Mouse (Mus musculus) intestine, embryonic 16.5 days (tissue): ENCODE data around the gene Zfp202. TPM values are rescaled to one million over a fixed set of nuclear protein-coding genes. Genes with fewer than 3 reads are reported as not detected.

Source experiments
- ATAC-seq: fragments of 200-750 bp; cut with Nextera tagmentation; 2 replicates; pipeline ENCODE4 v1.8.0; 2017; ENCODE audit warnings: moderate TSS enrichment, moderate library complexity
- H3K27ac ChIP-seq: fragments of 300-500 bp; sonication (generic); 2 replicates; pipeline ENCODE4 v1.5.1; 2014; ENCODE audit warnings: mild to moderate bottlenecking, low read length
- H3K27me3 ChIP-seq: fragments of 300-500 bp; sonication (generic); replicated peaks from 2 replicates; pipeline ENCODE4 v1.6.1; 2014; ENCODE audit warnings: low read length, control low read depth, mixed read lengths; ENCODE audit not compliant: control insufficient read depth, insufficient read depth
- H3K36me3 ChIP-seq: fragments of 300-500 bp; sonication (generic); 2 replicates; pipeline ENCODE4 v1.6.1; 2014; ENCODE audit warnings: low read length, control low read depth; ENCODE audit not compliant: control insufficient read depth, insufficient read depth
- H3K4me1 ChIP-seq: fragments of 300-500 bp; sonication (generic); 2 replicates; pipeline ENCODE4 v1.6.1; 2014; ENCODE audit warnings: low read length, control low read depth, mixed read lengths; ENCODE audit not compliant: control insufficient read depth, insufficient read depth
- H3K4me2 ChIP-seq: fragments of 300-500 bp; sonication (generic); 2 replicates; pipeline ENCODE4 v1.6.1; 2014; ENCODE audit warnings: low read depth, low read length, control low read depth
- H3K4me3 ChIP-seq: fragments of 300-500 bp; sonication (generic); 2 replicates; pipeline ENCODE4 v1.5.1; 2014; ENCODE audit warnings: mild to moderate bottlenecking, low read length
- H3K9ac ChIP-seq: fragments of 300-500 bp; sonication (generic); 2 replicates; pipeline ENCODE4 v1.6.1; 2014; ENCODE audit warnings: low read depth, low read length
- H3K9me3 ChIP-seq: fragments of 300-500 bp; sonication (generic); 2 replicates; pipeline ENCODE4 v1.6.1; 2016; ENCODE audit warnings: low read length, control low read depth; ENCODE audit not compliant: control insufficient read depth
- WGBS: fragments of 180-500 bp; shearing (Covaris S2); extraction: QIAGEN DNeasy Blood & Tissue Kit; methylation state at CpG from one replicate; pipeline ENCODE4 v1.1.7; 2014; 5-methylcytosine and 5-hydroxymethylcytosine counted together
- polyA plus RNA-seq: library from polyadenylated mRNA; unstranded; fragments of >200 nt; fragmentation: Nextera tagmentation; extraction: Ambion mirVana; gene quantifications from 2 replicates; pipeline ENCODE4 v1.2.1, GENCODE M21; 2015

Zfp202 gene
- polyA plus RNA-seq, 1 experiment from 2014 or later, result 3.1 TPM

- no peak overlapping the region for H3K27ac ChIP-seq
- no peak overlapping the region for H3K9ac ChIP-seq
- H3K9me3 ChIP-seq, result no peaks in the 10 kb centered on the region
- H3K4me2 ChIP-seq, result no peak overlapping the region
- H3K4me3 ChIP-seq, result no peak overlapping the region
- no peaks in the 10 kb centered on the region for H3K36me3 ChIP-seq
- no peaks in the 10 kb centered on the region for H3K4me1 ChIP-seq
- WGBS, result 80% methylated on average over 7 of the region's 7 CpGs
- H3K27me3 ChIP-seq, result no peaks in the 10 kb centered on the region; the same call in 1 of the 2 replicates
- ATAC-seq, result no peak
Measured at GRCm38 (mm10) chr9:40235220-40235619, 43.1 kb downstream of the Zfp202 start.

- Histone ChIP-seq H3K36me3 (no peaks in the 10 kb centered on the region), H3K4me1 (peaks cover 11% of the 10 kb centered on the region; the same call in 1 of the 2 replicates), H3K27ac (no peak overlapping the region), H3K4me3 (no peak overlapping the region), H3K27me3 (no peaks in the 10 kb centered on the region; the same call in 1 of the 2 replicates), H3K9me3 (no peaks in the 10 kb centered on the region), H3K4me2 (no peak overlapping the region), H3K9ac (no peak overlapping the region)
- no peak for ATAC-seq
- 41% methylated on average over 4 of the region's 4 CpGs for WGBS
Measured at GRCm38 (mm10) chr9:40239749-40240148, 47.6 kb downstream of the Zfp202 start.

GRCm38 (mm10) chr9:40240311-40240710, 48.2 kb downstream of the Zfp202 start:
- H3K9ac ChIP-seq, result no peak overlapping the region
- H3K27ac ChIP-seq, result no peak overlapping the region
- no peak overlapping the region for H3K4me2 ChIP-seq
- no peaks in the 10 kb centered on the region for H3K9me3 ChIP-seq
- H3K4me3 ChIP-seq, result no peak overlapping the region
- H3K4me1 ChIP-seq, result peaks cover 11% of the 10 kb centered on the region; the same call in 1 of the 2 replicates
- ATAC-seq, result no peak
- 27% methylated on average over 5 of the region's 5 CpGs for WGBS
- no peaks in the 10 kb centered on the region for H3K36me3 ChIP-seq
- no peaks in the 10 kb centered on the region; the same call in 1 of the 2 replicates for H3K27me3 ChIP-seq

GRCm38 (mm10) chr9:40241223-40241801, 49.2 kb downstream of the Zfp202 start:
- Histone ChIP-seq H3K9me3 (no peaks in the 10 kb centered on the region), H3K27ac (no peak overlapping the region), H3K4me3 (peak overlapping the region; percentile 48), H3K27me3 (no peaks in the 10 kb centered on the region; the same call in 1 of the 2 replicates), H3K36me3 (no peaks in the 10 kb centered on the region), H3K4me1 (peaks cover 11% of the 10 kb centered on the region; the same call in 1 of the 2 replicates), H3K9ac (peak overlapping the region; percentile 56), H3K4me2 (peak overlapping the region; percentile 72)
- WGBS, result 3% methylated on average over 15 of the region's 15 CpGs
- peak; percentile 85 for ATAC-seq

GRCm38 (mm10) chr9:40241951-40242888, 50.1 kb downstream of the Zfp202 start:
- no peaks in the 10 kb centered on the region; the same call in 1 of the 2 replicates for H3K27me3 ChIP-seq
- H3K4me3 ChIP-seq, result peak overlapping the region; percentile 48
- 56% methylated on average over 13 of the region's 13 CpGs for whole genome bisulfite sequencing
- H3K4me1 ChIP-seq, result peaks cover 11% of the 10 kb centered on the region; the same call in 1 of the 2 replicates
- no peaks in the 10 kb centered on the region for H3K9me3 ChIP-seq
- peak; percentile 60 for ATAC-seq
- H3K36me3 ChIP-seq, result no peaks in the 10 kb centered on the region
- peak overlapping the region; percentile 72 for H3K4me2 ChIP-seq
- 0 out of 2 replicates have a peak overlapping the region, but pooled peaks have one; percentile 8 for H3K27ac ChIP-seq
- peak overlapping the region; percentile 56 for H3K9ac ChIP-seq

GRCm38 (mm10) chr9:40245466-40245865, 53.4 kb downstream of the Zfp202 start:
- no peak overlapping the region for H3K4me3 ChIP-seq
- ATAC-seq, result no peak
- H3K9me3 ChIP-seq, result no peaks in the 10 kb centered on the region
- no peaks in the 10 kb centered on the region; the same call in 1 of the 2 replicates for H3K27me3 ChIP-seq
- H3K9ac ChIP-seq, result no peak overlapping the region
- no peaks in the 10 kb centered on the region for H3K36me3 ChIP-seq
- WGBS, result 54% methylated on average over 9 of the region's 9 CpGs
- H3K27ac ChIP-seq, result no peak overlapping the region
- H3K4me1 ChIP-seq, result peaks cover 11% of the 10 kb centered on the region; the same call in 1 of the 2 replicates
- no peak overlapping the region for H3K4me2 ChIP-seq

GRCm38 (mm10) chr9:40245974-40246665, 54.0 kb downstream of the Zfp202 start:
- no peak overlapping the region for H3K4me2 ChIP-seq
- no peak overlapping the region for H3K27ac ChIP-seq
- no peak overlapping the region for H3K9ac ChIP-seq
- H3K36me3 ChIP-seq, result no peaks in the 10 kb centered on the region
- H3K4me3 ChIP-seq, result no peak overlapping the region
- peaks cover 9% of the 10 kb centered on the region; the same call in 1 of the 2 replicates for H3K4me1 ChIP-seq
- no peak for ATAC-seq
- H3K27me3 ChIP-seq, result no peaks in the 10 kb centered on the region
- WGBS, result 73% methylated on average over 7 of the region's 7 CpGs
- H3K9me3 ChIP-seq, result no peaks in the 10 kb centered on the region

GRCm38 (mm10) chr9:40246702-40247101, 54.6 kb downstream of the Zfp202 start:
- Histone ChIP-seq H3K4me2 (no peak overlapping the region), H3K27ac (no peak overlapping the region), H3K4me1 (peaks cover 3% of the 10 kb centered on the region; the same call in 1 of the 2 replicates), H3K9me3 (no peaks in the 10 kb centered on the region), H3K4me3 (no peak overlapping the region), H3K9ac (no peak overlapping the region), H3K36me3 (no peaks in the 10 kb centered on the region), H3K27me3 (no peaks in the 10 kb centered on the region)
- WGBS, result 76% methylated on average over 6 of the region's 6 CpGs
- ATAC-seq, result no peak

GRCm38 (mm10) chr9:40249106-40249505, 57.0 kb downstream of the Zfp202 start:
- no peaks in the 10 kb centered on the region for H3K9me3 ChIP-seq
- no peak overlapping the region for H3K4me3 ChIP-seq
- no peak overlapping the region for H3K9ac ChIP-seq
- no peak overlapping the region for H3K4me2 ChIP-seq
- no peaks in the 10 kb centered on the region for H3K36me3 ChIP-seq
- no peaks in the 10 kb centered on the region for H3K4me1 ChIP-seq
- WGBS, result 73% methylated on average over 1 of the region's 1 CpGs
- H3K27me3 ChIP-seq, result no peaks in the 10 kb centered on the region
- no peak for ATAC-seq
- no peak overlapping the region for H3K27ac ChIP-seq
